Mouse (Mus musculus) embryonic facial prominence, embryonic 13.5 days (tissue): ENCODE data around the gene 1700020N01Rik. TPM values are rescaled to one million over a fixed set of nuclear protein-coding genes. Genes with fewer than 3 reads are reported as not detected.

Experiments
- ATAC-seq: fragments of 200-750 bp; cut with Nextera tagmentation; 2 replicates; pipeline ENCODE4 v1.8.0; 2017; ENCODE audit warnings: low read depth; ENCODE audit not compliant: insufficient number of reproducible peaks, insufficient read depth, low FRiP score, low TSS enrichment
- H3K27ac ChIP-seq: fragments of 300-500 bp; sonication (generic); 2 replicates; pipeline ENCODE4 v1.5.1; 2015; ENCODE audit warnings: moderate library complexity, mild to moderate bottlenecking, inconsistent platforms
- H3K27me3 ChIP-seq: fragments of 300-500 bp; sonication (generic); 2 replicates; pipeline ENCODE4 v1.6.1; 2015; ENCODE audit warnings: mild to moderate bottlenecking, inconsistent platforms
- H3K36me3 ChIP-seq: fragments of 300-500 bp; sonication (generic); 2 replicates; pipeline ENCODE4 v1.6.1; 2015; ENCODE audit warnings: mild to moderate bottlenecking, inconsistent platforms
- H3K4me1 ChIP-seq: fragments of 300-500 bp; sonication (generic); 2 replicates; pipeline ENCODE4 v1.6.1; 2015; ENCODE audit warnings: inconsistent platforms
- H3K4me2 ChIP-seq: fragments of 300-500 bp; sonication (generic); 2 replicates; pipeline ENCODE4 v1.6.1; 2015; ENCODE audit warnings: moderate library complexity, mild to moderate bottlenecking, inconsistent platforms
- H3K4me3 ChIP-seq: fragments of 300-500 bp; sonication (generic); 2 replicates; pipeline ENCODE4 v1.5.1; 2015; ENCODE audit warnings: mild to moderate bottlenecking, inconsistent platforms
- H3K9ac ChIP-seq: fragments of 300-500 bp; sonication (generic); 2 replicates; pipeline ENCODE4 v1.6.1; 2015; ENCODE audit warnings: mild to moderate bottlenecking, inconsistent platforms
- H3K9me3 ChIP-seq: fragments of 300-500 bp; sonication (generic); 2 replicates; pipeline ENCODE4 v1.6.1; 2016; ENCODE audit warnings: inconsistent platforms
- WGBS: fragments of 180-500 bp; shearing (Covaris S2); methylation state at CpG from one replicate; pipeline ENCODE4 v1.1.7; 2015; ENCODE audit warnings: mixed read lengths; 5-methylcytosine and 5-hydroxymethylcytosine counted together
- polyA plus RNA-seq: library from polyadenylated mRNA; unstranded; fragments of >200 nt; fragmentation: Nextera tagmentation; extraction: Ambion mirVana; gene quantifications from 2 replicates; pipeline ENCODE4 v1.2.1, GENCODE M21; 2015

The 1700020N01Rik gene
- polyA plus RNA-seq, result not detected in 2 replicates

- ATAC-seq, result no peak
- Histone ChIP-seq H3K4me3 (no peak within 1 kb of the TSS), H3K27ac (no peak within 1 kb of the TSS), H3K4me2 (no peak within 1 kb of the TSS), H3K9me3 (no peaks in the 10 kb centered on the region), H3K9ac (no peak within 1 kb of the TSS), H3K4me1 (no peaks in the 10 kb centered on the region), H3K27me3 (no peaks in the 10 kb centered on the region), H3K36me3 (no peaks in the 10 kb centered on the region)
- 93% methylated on average over 22 of the region's 22 CpGs for WGBS
These were observed at the start of gene 1700020N01Rik for GRCm38 (mm10) chr10:21592896-21593380. Gene 1700020N01Rik (plus strand): TSS chr10:21593145.

GRCm38 (mm10) chr10:21543576-21544278, 49.2 kb upstream of the 1700020N01Rik start:
- Histone ChIP-seq H3K9me3 (no peaks in the 10 kb centered on the region), H3K9ac (no peak overlapping the region), H3K27ac (no peak overlapping the region), H3K27me3 (no peaks in the 10 kb centered on the region), H3K4me2 (no peak overlapping the region), H3K36me3 (no peaks in the 10 kb centered on the region), H3K4me3 (no peak overlapping the region), H3K4me1 (no peaks in the 10 kb centered on the region)
- ATAC-seq, result no peak
- 43% methylated on average over 3 of the region's 3 CpGs for WGBS

- H3K9me3 ChIP-seq, result no peaks in the 10 kb centered on the region
- H3K9ac ChIP-seq, result no peak overlapping the region
- ATAC-seq, result no peak
- H3K4me2 ChIP-seq, result no peak overlapping the region
- no peaks in the 10 kb centered on the region for H3K36me3 ChIP-seq
- H3K4me3 ChIP-seq, result no peak overlapping the region
- no peak overlapping the region for H3K27ac ChIP-seq
- no peaks in the 10 kb centered on the region for H3K4me1 ChIP-seq
- H3K27me3 ChIP-seq, result no peaks in the 10 kb centered on the region
- WGBS, result 80% methylated on average over 4 of the region's 4 CpGs
These were observed 48.2 kb upstream of the 1700020N01Rik start for GRCm38 (mm10) chr10:21544721-21545120.

GRCm38 (mm10) chr10:21545446-21545845, 47.5 kb upstream of the 1700020N01Rik start:
- 44% methylated on average over 6 of the region's 6 CpGs for WGBS
- no peak overlapping the region for H3K27ac ChIP-seq
- ATAC-seq, result no peak

GRCm38 (mm10) chr10:21548871-21549505, 44.0 kb upstream of the 1700020N01Rik start:
- no peak overlapping the region for H3K9ac ChIP-seq
- no peak overlapping the region for H3K27ac ChIP-seq
- H3K9me3 ChIP-seq, result no peaks in the 10 kb centered on the region
- H3K27me3 ChIP-seq, result no peaks in the 10 kb centered on the region
- H3K4me3 ChIP-seq, result no peak overlapping the region
- no peak for ATAC-seq
- H3K4me2 ChIP-seq, result no peak overlapping the region
- WGBS, result 73% methylated on average over 9 of the region's 9 CpGs
- no peaks in the 10 kb centered on the region for H3K4me1 ChIP-seq
- H3K36me3 ChIP-seq, result no peaks in the 10 kb centered on the region

More at GRCm38 (mm10) chr10:21545446-21545845, 47.5 kb upstream of the 1700020N01Rik start:
- Histone ChIP-seq H3K9me3 (no peaks in the 10 kb centered on the region), H3K4me3 (no peak overlapping the region), H3K36me3 (no peaks in the 10 kb centered on the region), H3K4me2 (no peak overlapping the region), H3K4me1 (no peaks in the 10 kb centered on the region), H3K9ac (no peak overlapping the region), H3K27me3 (no peaks in the 10 kb centered on the region)

GRCm38 (mm10) chr10:21552967-21553682, 39.8 kb upstream of the 1700020N01Rik start:
- no peaks in the 10 kb centered on the region for H3K27me3 ChIP-seq
- no peak overlapping the region for H3K4me3 ChIP-seq
- ATAC-seq, result no peak
- no peak overlapping the region for H3K4me2 ChIP-seq
- H3K9ac ChIP-seq, result no peak overlapping the region
- H3K36me3 ChIP-seq, result no peaks in the 10 kb centered on the region
- H3K4me1 ChIP-seq, result no peaks in the 10 kb centered on the region
- H3K9me3 ChIP-seq, result no peaks in the 10 kb centered on the region
- 78% methylated on average over 8 of the region's 8 CpGs for WGBS
- no peak overlapping the region for H3K27ac ChIP-seq

- ATAC-seq, result no peak
- 92% methylated on average over 4 of the region's 4 CpGs for WGBS
- Histone ChIP-seq H3K36me3 (no peaks in the 10 kb centered on the region), H3K4me1 (no peaks in the 10 kb centered on the region), H3K9ac (no peak overlapping the region), H3K9me3 (no peaks in the 10 kb centered on the region), H3K27ac (no peak overlapping the region), H3K4me3 (no peak overlapping the region), H3K27me3 (no peaks in the 10 kb centered on the region), H3K4me2 (no peak overlapping the region)
These were observed 39.3 kb upstream of the 1700020N01Rik start for GRCm38 (mm10) chr10:21553683-21554035.

- Histone ChIP-seq H3K27me3 (no peaks in the 10 kb centered on the region), H3K27ac (no peak overlapping the region), H3K4me1 (peaks cover 3% of the 10 kb centered on the region; the same call in 1 of the 2 replicates), H3K4me3 (no peak overlapping the region), H3K9me3 (no peaks in the 10 kb centered on the region), H3K36me3 (no peaks in the 10 kb centered on the region), H3K4me2 (no peak overlapping the region), H3K9ac (no peak overlapping the region)
- ATAC-seq, result no peak
- WGBS, result 85% methylated on average over 11 of the region's 11 CpGs
These were observed 37.9 kb upstream of the 1700020N01Rik start for GRCm38 (mm10) chr10:21554896-21555580.

- WGBS, result 82% methylated on average over 15 of the region's 15 CpGs
- H3K4me3 ChIP-seq, result no peak overlapping the region
These were observed 33.2 kb upstream of the 1700020N01Rik start for GRCm38 (mm10) chr10:21559769-21560168.

GRCm38 (mm10) chr10:21561181-21561580, 31.8 kb upstream of the 1700020N01Rik start:
- Histone ChIP-seq H3K4me1 (peaks cover 6% of the 10 kb centered on the region; the same call in 1 of the 2 replicates), H3K9me3 (no peaks in the 10 kb centered on the region), H3K4me2 (no peak overlapping the region), H3K27me3 (no peaks in the 10 kb centered on the region), H3K27ac (no peak overlapping the region), H3K36me3 (no peaks in the 10 kb centered on the region), H3K4me3 (no peak overlapping the region), H3K9ac (no peak overlapping the region)
- ATAC-seq, result no peak
- 55% methylated on average over 1 of the region's 1 CpGs for WGBS

More at GRCm38 (mm10) chr10:21559769-21560168, 33.2 kb upstream of the 1700020N01Rik start:
- Histone ChIP-seq H3K9me3 (no peaks in the 10 kb centered on the region), H3K36me3 (no peaks in the 10 kb centered on the region), H3K4me2 (no peak overlapping the region), H3K27ac (no peak overlapping the region), H3K27me3 (no peaks in the 10 kb centered on the region), H3K9ac (no peak overlapping the region), H3K4me1 (peaks cover 3% of the 10 kb centered on the region; the same call in 1 of the 2 replicates)
- no peak for ATAC-seq

GRCm38 (mm10) chr10:21563446-21563845, 29.5 kb upstream of the 1700020N01Rik start:
- ATAC-seq, result no peak
- 90% methylated on average over 2 of the region's 2 CpGs for WGBS
- Histone ChIP-seq H3K4me1 (peaks cover 6% of the 10 kb centered on the region; the same call in 1 of the 2 replicates), H3K4me2 (no peak overlapping the region), H3K9me3 (no peaks in the 10 kb centered on the region), H3K9ac (no peak overlapping the region), H3K36me3 (no peaks in the 10 kb centered on the region), H3K27me3 (no peaks in the 10 kb centered on the region), H3K27ac (no peak overlapping the region), H3K4me3 (no peak overlapping the region)
